Mouse (Mus musculus) hindbrain, embryonic 12.5 days (tissue): ENCODE results near the gene Taf1b. TPM values are rescaled to one million over a fixed set of nuclear protein-coding genes. Genes with fewer than 3 reads are reported as not detected.
"Not testable (repeated sequence)": the region's sequence is repeated elsewhere in the genome, so short reads cannot be mapped to it uniquely, and the experiment has no call there.

Experiments used
- ATAC-seq: fragments of 200-750 bp; cut with Nextera tagmentation; 2 replicates; pipeline ENCODE4 v1.8.0; 2017; ENCODE audit warnings: moderate TSS enrichment; ENCODE audit not compliant: low FRiP score
- H3K27ac ChIP-seq: fragments of 300-500 bp; sonication (generic); 2 replicates; pipeline ENCODE4 v1.5.1; 2016; ENCODE audit warnings: mild to moderate bottlenecking
- H3K27me3 ChIP-seq: fragments of 300-500 bp; sonication (generic); 2 replicates; pipeline ENCODE4 v1.6.1; 2016; ENCODE audit warnings: mild to moderate bottlenecking
- H3K36me3 ChIP-seq: fragments of 300-500 bp; sonication (generic); 2 replicates; pipeline ENCODE4 v1.6.1; 2016; ENCODE audit warnings: mild to moderate bottlenecking
- H3K4me1 ChIP-seq: fragments of 300-500 bp; sonication (generic); 2 replicates; pipeline ENCODE4 v1.6.1; 2016
- H3K4me2 ChIP-seq: fragments of 300-500 bp; sonication (generic); replicated peaks from 2 replicates; pipeline ENCODE4 v1.6.1; 2016; ENCODE audit warnings: mild to moderate bottlenecking
- H3K4me3 ChIP-seq: fragments of 300-500 bp; sonication (generic); 2 replicates; pipeline ENCODE4 v1.5.1; 2016; ENCODE audit warnings: mild to moderate bottlenecking
- H3K9ac ChIP-seq: fragments of 300-500 bp; sonication (generic); 2 replicates; pipeline ENCODE4 v1.6.1; 2016; ENCODE audit warnings: mild to moderate bottlenecking, moderate library complexity
- H3K9me3 ChIP-seq: fragments of 300-500 bp; sonication (generic); replicated peaks from 2 replicates; pipeline ENCODE4 v1.6.1; 2016; ENCODE audit warnings: mild to moderate bottlenecking
- WGBS: fragments of 180-500 bp; shearing (Covaris S2); methylation state at CpG from one replicate; pipeline ENCODE4 v1.1.7; 2016; 5-methylcytosine and 5-hydroxymethylcytosine counted together
- polyA plus RNA-seq: library from polyadenylated mRNA; unstranded; fragments of >200 nt; fragmentation: Nextera tagmentation; extraction: Ambion mirVana; gene quantifications from 2 replicates; pipeline ENCODE4 v1.2.1, GENCODE M21; 2016

The Taf1b gene
- polyA plus RNA-seq, 1 experiment from 2014 or later, result 30.5 TPM

DNA sequence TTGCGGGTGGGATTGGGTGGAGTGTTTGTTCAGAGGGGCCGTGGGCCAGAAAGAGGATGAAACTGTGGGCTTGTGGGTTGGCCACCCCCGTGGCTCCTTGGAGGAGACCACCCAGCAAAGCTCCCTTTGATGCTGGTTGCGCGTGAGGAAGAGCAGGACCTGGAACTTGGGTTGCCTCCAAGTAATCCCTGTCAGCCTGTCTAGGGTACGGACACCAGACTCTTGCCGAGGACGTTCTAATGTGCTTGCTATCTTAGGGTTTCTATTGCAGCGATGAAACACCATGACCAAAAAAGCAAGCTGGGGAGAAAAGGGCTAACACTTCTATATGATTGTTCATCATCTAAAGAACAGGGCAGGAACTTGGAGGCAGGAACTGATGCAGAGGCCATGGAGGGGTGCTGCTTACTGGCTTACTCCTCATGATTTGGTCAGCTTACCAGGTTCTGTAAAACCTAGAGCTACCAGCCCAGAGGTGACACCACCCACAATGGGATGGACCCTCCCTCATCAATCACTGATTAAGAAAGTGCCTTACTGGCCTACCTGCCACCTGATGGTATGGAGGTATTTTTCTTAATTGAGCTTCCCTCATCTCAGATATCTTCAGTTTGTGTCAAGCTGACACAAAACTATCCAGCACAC lies 804 bp downstream of the Taf1b start:
- Histone ChIP-seq H3K4me2 (peak overlapping the region; percentile 59), H3K4me3 (peak overlapping the region; percentile 68), H3K9ac (peak overlapping the region; percentile 63)
- H3K4me1 ChIP-seq, H3K9me3 ChIP-seq, H3K27ac ChIP-seq, H3K27me3 ChIP-seq, H3K36me3 ChIP-seq: not testable (repeated sequence)
- peak; percentile 70 for ATAC-seq
- 7% methylated on average over 9 of the region's 9 CpGs for WGBS

DNA sequence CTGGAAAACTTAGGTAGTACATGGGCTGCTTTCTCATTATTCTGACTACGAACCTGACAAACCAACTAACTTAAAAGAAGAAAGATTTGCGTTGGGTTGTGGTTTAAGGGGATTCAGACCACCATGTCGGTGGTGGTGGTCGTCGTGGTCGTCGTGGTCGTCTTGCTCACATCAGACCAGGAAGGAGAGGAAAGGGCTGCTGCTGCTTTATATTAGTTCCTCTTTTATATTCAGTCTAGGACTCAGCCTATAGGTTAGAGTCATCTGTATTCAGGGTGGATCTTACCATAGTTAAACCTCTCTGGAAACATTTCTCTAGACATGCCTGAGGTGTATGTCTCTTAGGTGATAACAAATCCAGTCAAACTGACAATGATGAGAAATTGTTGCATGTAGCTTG lies 19.0 kb downstream of the Taf1b start:
- Histone ChIP-seq H3K4me2 (no peak overlapping the region), H3K4me1 (no peaks in the 10 kb centered on the region), H3K9ac (no peak overlapping the region), H3K27me3 (no peaks in the 10 kb centered on the region), H3K27ac (no peak overlapping the region), H3K36me3 (peaks cover 68% of the 10 kb centered on the region), H3K9me3 (no peaks in the 10 kb centered on the region), H3K4me3 (no peak overlapping the region)
- no peak for ATAC-seq
- WGBS, result 94% methylated on average over 8 of the region's 8 CpGs

DNA sequence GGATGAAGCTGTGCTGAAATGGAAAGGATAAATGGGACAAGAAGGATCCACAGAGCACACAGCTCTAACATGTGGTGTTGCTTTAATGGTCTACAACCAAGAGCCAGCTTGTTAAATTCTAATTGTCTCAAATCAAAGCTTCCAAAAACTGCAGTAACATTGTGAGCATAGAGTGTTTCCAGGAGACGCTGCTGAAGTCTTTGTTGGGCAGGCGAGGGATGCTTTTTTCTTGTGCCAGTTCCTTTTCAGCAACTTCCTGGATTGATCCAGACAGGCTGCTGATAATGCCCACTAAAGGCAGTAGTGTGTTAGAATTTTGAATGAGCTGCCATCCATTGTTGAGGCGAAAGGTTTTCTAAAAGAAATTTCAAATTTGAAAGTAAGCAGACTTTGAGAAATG lies 22.9 kb downstream of the Taf1b start:
- peaks cover 51% of the 10 kb centered on the region for H3K36me3 ChIP-seq
- no peak for ATAC-seq
- no peaks in the 10 kb centered on the region for H3K9me3 ChIP-seq
- no peak overlapping the region for H3K9ac ChIP-seq
- H3K4me3 ChIP-seq, result no peak overlapping the region
- no peaks in the 10 kb centered on the region for H3K4me1 ChIP-seq
- 78% methylated on average over 3 of the region's 3 CpGs for WGBS
- no peaks in the 10 kb centered on the region for H3K27me3 ChIP-seq
- no peak overlapping the region for H3K27ac ChIP-seq
- H3K4me2 ChIP-seq, result no peak overlapping the region

DNA sequence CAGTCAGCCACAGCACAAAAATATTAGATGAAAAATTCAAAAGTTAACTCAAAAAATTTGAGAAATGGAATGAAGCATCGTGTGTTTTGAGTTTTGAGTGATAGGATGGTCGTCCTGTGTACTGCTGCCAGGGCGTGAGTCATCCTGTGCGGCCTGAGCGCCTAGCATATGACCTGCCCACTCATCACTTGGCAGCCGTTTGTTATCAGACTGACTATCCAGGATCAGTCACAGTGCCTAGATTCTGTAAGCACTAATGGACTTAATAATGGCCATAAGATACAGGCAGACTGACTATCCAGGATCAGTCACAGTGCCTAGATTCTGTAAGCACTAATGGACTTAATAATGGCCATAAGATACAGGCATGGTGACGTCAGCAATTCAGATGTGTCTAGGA lies 26.9 kb downstream of the Taf1b start:
- H3K27ac ChIP-seq, H3K4me2 ChIP-seq, ATAC-seq, H3K4me3 ChIP-seq, H3K4me1 ChIP-seq, H3K27me3 ChIP-seq, H3K9me3 ChIP-seq, H3K9ac ChIP-seq: not testable (repeated sequence)
- WGBS, result 86% methylated on average over 7 of the region's 7 CpGs
- H3K36me3 ChIP-seq, result peaks cover 20% of the 10 kb centered on the region

DNA sequence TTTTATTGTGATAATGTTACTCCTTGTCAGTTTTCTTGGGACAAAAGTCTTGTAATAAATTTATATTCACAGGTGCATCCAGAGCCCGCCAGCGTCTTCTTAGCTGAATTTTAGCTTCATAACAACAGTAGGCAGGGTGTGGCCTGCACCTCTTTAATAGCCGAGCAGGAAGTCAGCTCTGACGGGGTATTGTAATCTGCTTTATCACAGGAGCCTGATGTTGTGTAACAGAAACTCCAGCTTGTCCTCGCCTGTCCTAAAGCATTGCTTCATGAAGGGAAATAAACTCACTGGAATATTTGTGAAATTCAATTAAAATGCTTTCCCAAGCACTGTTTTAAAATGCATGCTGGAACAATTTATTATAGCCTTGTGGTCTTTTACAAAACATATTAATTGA lies 38.2 kb downstream of the Taf1b start:
- Histone ChIP-seq H3K9ac (no peak overlapping the region), H3K27ac (no peak overlapping the region), H3K4me3 (no peak overlapping the region), H3K36me3 (peaks cover 14% of the 10 kb centered on the region), H3K9me3 (no peaks in the 10 kb centered on the region), H3K27me3 (no peaks in the 10 kb centered on the region), H3K4me1 (0 out of 2 replicates have a peak, but pooled peaks cover 7% of the 10 kb centered on the region), H3K4me2 (no peak overlapping the region)
- 66% methylated on average over 5 of the region's 5 CpGs for WGBS
- ATAC-seq, result no peak

DNA sequence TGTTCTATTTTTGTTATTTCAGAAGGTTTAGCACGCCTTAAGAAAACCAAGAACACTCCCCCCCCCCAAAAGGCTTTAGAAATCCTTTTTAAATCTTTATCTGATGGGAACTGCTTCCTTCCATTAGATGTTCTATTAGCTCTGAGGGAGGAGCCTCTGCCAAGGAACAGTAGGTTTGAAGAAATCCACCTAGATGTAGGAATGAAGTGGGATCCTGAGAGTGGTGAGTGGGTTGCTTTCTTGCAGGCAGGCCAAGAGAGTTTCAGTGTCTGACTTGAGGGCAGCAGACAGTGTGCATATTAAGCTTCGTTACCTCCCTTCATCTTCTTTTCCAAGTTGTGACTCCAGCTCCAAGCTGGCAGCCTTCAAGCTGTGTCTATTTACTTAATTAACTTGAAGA lies 39.0 kb downstream of the Taf1b start:
- no peak overlapping the region for H3K9ac ChIP-seq
- H3K4me2 ChIP-seq, result no peak overlapping the region
- H3K9me3 ChIP-seq, result no peaks in the 10 kb centered on the region
- 42% methylated on average over 2 of the region's 2 CpGs for WGBS
- H3K27me3 ChIP-seq, result no peaks in the 10 kb centered on the region
- no peak for ATAC-seq
- no peak overlapping the region for H3K4me3 ChIP-seq
- peaks cover 9% of the 10 kb centered on the region for H3K36me3 ChIP-seq
- no peak overlapping the region; the same call in 1 of the 2 replicates for H3K27ac ChIP-seq
- 0 out of 2 replicates have a peak, but pooled peaks cover 7% of the 10 kb centered on the region for H3K4me1 ChIP-seq

DNA sequence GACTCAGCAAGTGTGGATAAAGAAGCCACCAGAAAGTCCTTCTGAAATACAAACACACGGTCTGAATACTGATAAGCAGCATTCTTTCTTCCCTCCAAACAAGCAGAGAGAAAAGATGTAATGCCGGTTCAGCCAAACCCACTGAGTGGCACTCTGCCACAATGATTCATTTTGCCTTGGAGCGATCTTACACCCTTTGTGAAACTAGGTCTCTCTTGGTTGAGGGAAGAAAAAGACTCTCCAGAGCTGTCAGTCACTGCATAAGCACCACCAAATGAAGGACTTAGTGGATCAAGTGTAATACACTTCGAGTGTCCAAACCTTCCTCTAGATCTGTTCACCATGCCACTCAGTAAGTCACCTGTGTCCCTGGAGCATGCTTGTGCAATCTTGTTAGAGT lies 39.8 kb downstream of the Taf1b start:
- WGBS, result 83% methylated on average over 4 of the region's 4 CpGs
- H3K4me1 ChIP-seq, result 0 out of 2 replicates have a peak, but pooled peaks cover 7% of the 10 kb centered on the region
- peaks cover 9% of the 10 kb centered on the region for H3K36me3 ChIP-seq
- H3K9ac ChIP-seq, result no peak overlapping the region
- no peaks in the 10 kb centered on the region for H3K9me3 ChIP-seq
- no peak for ATAC-seq
- no peak overlapping the region for H3K4me2 ChIP-seq
- no peak overlapping the region for H3K4me3 ChIP-seq
- H3K27ac ChIP-seq, result no peak overlapping the region
- no peaks in the 10 kb centered on the region for H3K27me3 ChIP-seq

DNA sequence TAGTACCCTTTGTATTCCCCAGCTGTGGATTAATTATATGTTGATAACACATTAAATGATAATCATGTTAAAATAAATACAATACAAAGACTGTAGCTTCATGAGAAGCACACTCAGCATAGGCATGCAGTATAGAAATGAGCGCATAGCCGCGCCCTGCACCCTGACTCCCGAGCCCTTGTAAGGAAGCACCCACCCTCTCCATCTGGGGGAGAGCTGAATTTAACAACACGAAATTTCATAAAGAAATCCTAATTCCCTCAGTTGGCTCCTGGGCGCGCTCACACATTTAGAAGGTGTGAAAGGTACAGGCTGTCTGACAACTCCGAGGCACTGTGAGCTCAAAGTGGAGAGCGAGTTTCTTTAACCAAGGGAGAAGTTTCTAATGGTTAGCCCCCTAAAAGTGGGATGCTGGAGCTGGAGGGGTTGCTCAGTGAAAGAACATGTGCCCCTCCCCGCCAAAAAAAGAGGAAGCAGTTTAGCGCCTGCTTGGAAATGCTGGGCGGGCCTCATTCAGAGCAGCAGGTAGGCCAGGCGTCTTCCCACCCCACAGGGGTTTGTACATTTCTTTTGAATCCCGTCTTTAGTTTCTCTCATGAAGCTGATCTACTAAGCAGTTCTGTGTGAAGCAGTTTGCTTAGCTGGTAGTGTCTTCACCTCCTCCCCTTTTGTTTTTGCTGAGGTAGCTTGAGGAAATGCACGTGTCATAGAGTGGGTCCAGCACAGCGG lies 43.4 kb downstream of the Taf1b start:
- 89% methylated on average over 16 of the region's 16 CpGs for WGBS
- no peak overlapping the region for H3K4me3 ChIP-seq

DNA sequence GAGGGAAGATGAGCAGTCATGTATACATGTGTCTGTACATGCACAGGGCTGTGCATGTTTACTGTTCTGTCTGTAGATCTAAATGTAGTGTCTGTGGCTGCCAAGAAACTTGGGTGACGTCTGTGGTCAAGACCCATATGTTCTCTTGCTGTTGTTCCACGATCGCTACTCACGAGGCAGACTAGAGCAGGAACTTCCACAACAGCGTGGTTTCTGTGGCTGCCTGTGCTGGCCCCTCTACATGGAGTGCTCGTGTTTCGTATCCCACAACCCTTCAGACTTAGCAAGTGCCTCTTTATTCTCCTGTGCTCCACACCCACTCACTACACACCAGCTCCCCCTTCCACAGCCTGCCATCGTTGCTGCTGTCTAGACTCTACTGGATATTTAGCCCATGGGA lies 49.5 kb downstream of the Taf1b start:
- Histone ChIP-seq H3K4me3 (no peak overlapping the region), H3K27me3 (no peaks in the 10 kb centered on the region), H3K9me3 (no peaks in the 10 kb centered on the region), H3K36me3 (peaks cover 39% of the 10 kb centered on the region), H3K9ac (no peak overlapping the region), H3K27ac (no peak overlapping the region), H3K4me1 (no peaks in the 10 kb centered on the region), H3K4me2 (no peak overlapping the region)
- ATAC-seq, result no peak
- WGBS, result 86% methylated on average over 8 of the region's 8 CpGs

More for the DNA sequence above, 43.4 kb downstream of the Taf1b start:
- Histone ChIP-seq H3K4me2 (no peak overlapping the region), H3K27ac (no peak overlapping the region), H3K9me3 (no peaks in the 10 kb centered on the region), H3K4me1 (0 out of 2 replicates have a peak, but pooled peaks cover 7% of the 10 kb centered on the region), H3K9ac (no peak overlapping the region), H3K27me3 (no peaks in the 10 kb centered on the region), H3K36me3 (peaks cover 16% of the 10 kb centered on the region)
- no peak for ATAC-seq

DNA sequence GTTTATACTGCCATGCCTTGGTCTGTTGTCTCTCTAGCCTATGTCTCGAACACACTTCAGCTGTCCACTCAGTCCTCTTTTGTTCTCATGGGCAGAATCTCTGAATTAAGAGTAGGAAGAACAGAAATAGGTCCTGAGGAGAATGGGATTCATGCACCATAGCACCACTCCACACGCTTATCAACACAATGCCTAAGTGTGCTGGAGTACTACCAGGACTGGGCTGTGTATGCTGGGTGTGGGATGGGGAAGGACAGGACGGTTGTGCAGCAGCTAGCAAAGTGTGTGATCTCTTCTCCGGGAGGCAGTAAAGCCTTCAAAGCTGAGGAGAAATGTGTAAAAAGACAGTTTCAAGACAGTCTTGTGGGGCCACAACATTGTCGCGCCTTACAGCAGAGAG lies 50.7 kb downstream of the Taf1b start:
- no peaks in the 10 kb centered on the region for H3K4me1 ChIP-seq

DNA sequence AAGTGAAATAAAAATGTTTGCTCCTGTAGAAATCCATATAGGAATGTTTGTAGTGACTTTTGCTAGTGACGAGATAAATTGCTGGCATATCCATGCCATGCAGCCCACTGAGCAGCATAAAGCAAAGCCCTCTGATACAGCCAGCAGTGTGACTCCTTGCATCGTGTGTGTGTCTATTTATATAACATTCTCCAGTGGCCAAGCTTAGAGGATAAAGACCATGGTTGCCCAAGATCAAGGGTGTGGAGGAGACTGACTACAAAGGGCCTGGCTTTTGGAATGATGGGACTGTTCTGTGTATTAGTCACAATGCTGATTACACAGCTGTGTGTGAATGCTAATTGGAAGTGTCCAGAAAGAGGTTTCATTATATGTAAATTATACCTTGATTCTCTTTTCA lies 54.4 kb downstream of the Taf1b start:
- Histone ChIP-seq H3K9ac (no peak overlapping the region), H3K27me3 (no peaks in the 10 kb centered on the region), H3K36me3 (peaks cover 37% of the 10 kb centered on the region), H3K9me3 (no peaks in the 10 kb centered on the region), H3K4me3 (no peak overlapping the region), H3K4me1 (no peaks in the 10 kb centered on the region), H3K4me2 (no peak overlapping the region), H3K27ac (no peak overlapping the region)
- no peak for ATAC-seq
- 83% methylated on average over 2 of the region's 2 CpGs for WGBS

More for the DNA sequence above, 50.7 kb downstream of the Taf1b start:
- H3K4me2 ChIP-seq, result no peak overlapping the region
- no peak overlapping the region for H3K27ac ChIP-seq
- WGBS, result 90% methylated on average over 6 of the region's 6 CpGs
- no peaks in the 10 kb centered on the region for H3K9me3 ChIP-seq
- H3K4me3 ChIP-seq, result no peak overlapping the region
- H3K36me3 ChIP-seq, result peaks cover 39% of the 10 kb centered on the region
- no peak overlapping the region for H3K9ac ChIP-seq
- no peaks in the 10 kb centered on the region for H3K27me3 ChIP-seq
- ATAC-seq, result no peak

DNA sequence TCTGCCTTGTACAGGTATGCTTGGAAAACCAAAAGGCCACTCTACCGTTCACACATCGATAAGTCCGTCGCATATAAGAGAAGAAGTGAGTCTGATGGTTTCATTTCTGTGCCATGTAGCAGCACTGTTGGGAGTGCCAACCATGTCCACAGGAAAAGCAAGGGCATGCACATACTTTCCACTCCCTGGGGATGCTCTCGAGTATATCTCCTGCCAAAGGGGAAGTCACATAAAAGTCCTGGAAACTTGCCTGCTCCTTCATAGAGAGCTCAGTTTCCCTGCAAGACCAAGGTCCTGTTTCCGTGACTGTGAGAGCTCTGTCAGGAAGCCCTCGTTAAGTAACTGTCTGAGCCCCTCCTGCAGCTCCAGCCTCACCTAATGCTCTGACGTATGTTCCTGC lies 57.8 kb downstream of the Taf1b start:
- no peak for ATAC-seq
- peaks cover 21% of the 10 kb centered on the region; the same call in 1 of the 2 replicates for H3K36me3 ChIP-seq
- H3K27me3 ChIP-seq, result no peaks in the 10 kb centered on the region
- no peak overlapping the region for H3K4me3 ChIP-seq
- no peaks in the 10 kb centered on the region for H3K4me1 ChIP-seq
- WGBS, result 83% methylated on average over 8 of the region's 8 CpGs
- no peak overlapping the region for H3K9ac ChIP-seq
- H3K4me2 ChIP-seq, result no peak overlapping the region
- no peaks in the 10 kb centered on the region for H3K9me3 ChIP-seq
- H3K27ac ChIP-seq, result no peak overlapping the region
